Mouse (Mus musculus) left cerebral cortex, adult 8-10 months (tissue): Measurements from ENCODE around the gene Plch1. TPM values are rescaled to one million over a fixed set of nuclear protein-coding genes. Genes with fewer than 3 reads are reported as not detected.

Experiments used
- DNase-seq, 2 experiments: peaks; one replicate each; pipeline ENCODE4 v3.0.0; 2022; ENCODE audit warnings: low spot score in 2 of 2
- total RNA-seq, 4 experiments: library from RNA; stranded (reverse); gene quantifications; 2 replicates each; pipeline ENCODE4 v1.2.4; 2022

The Plch1 gene
- total RNA-seq, 4 experiments from 2014 or later = 4.5 to 6.7 (median 6.5) TPM

- no peak for DNase-seq
Observed at GRCm38 (mm10) chr3:63726667-63727342, 172.5 kb downstream of the Plch1 start.

GRCm38 (mm10) chr3:63693694-63694093, 205.6 kb downstream of the Plch1 start:
- no peak for DNase-seq

- no peak for DNase-seq
Observed at GRCm38 (mm10) chr3:63692727-63693126, 206.5 kb downstream of the Plch1 start.

GRCm38 (mm10) chr3:63668779-63669178, 230.5 kb downstream of the Plch1 start:
- DNase-seq = no peak

GRCm38 (mm10) chr3:63665307-63665706, 234.0 kb downstream of the Plch1 start:
- no peak for DNase-seq

GRCm38 (mm10) chr3:63664575-63665243, 234.6 kb downstream of the Plch1 start:
- no peak for DNase-seq

Other genes starting within 250 kb of the Plch1 start
- 10 to 100 TPM; 12.1 to 15.5 (median 13.4) TPM for gene E130311K13Rik, start 30.0 kb upstream of the Plch1 start, total RNA-seq
- gene Slc33a1, start 65.3 kb upstream of the Plch1 start, total RNA-seq = 10 to 100 TPM; 25.2 to 27.9 (median 26.1) TPM
- gene Gmps, start 76.6 kb upstream of the Plch1 start, total RNA-seq = 10 to 100 TPM; 42.0 to 52.1 (median 46.1) TPM
- gene Vmn2r1, start 182.1 kb upstream of the Plch1 start, total RNA-seq = 1 to 10 TPM in 1 of 4 experiments, under 1 TPM in 3; 0.48 to 1.0 (median 0.73) TPM
- gene Vmn2r2, start 242.5 kb upstream of the Plch1 start, total RNA-seq = not detected